Mouse (Mus musculus) CH12.LX (cell line): Measurements from ENCODE around the gene 3100002H09Rik.

ENCODE experiments used
- CHD1 ChIP-seq: IDR thresholded peaks from 2 replicates; pipeline ENCODE4 v1.6.1; 2012; ENCODE audit warnings: low read depth, low read length, improper control_type of control experiment, inconsistent platforms
- CHD2 ChIP-seq: IDR thresholded peaks from 2 replicates; pipeline ENCODE4 v1.6.1; 2011; ENCODE audit warnings: low read length, improper control_type of control experiment
- CTCF ChIP-seq, 2 experiments: IDR thresholded peaks in 1 of 2; conservative IDR thresholded peaks in 1 of 2; 2 replicates each; pipeline ENCODE4 v1.5.1; 2011 to 2012; ENCODE audit warnings: low read depth in 2 of 2, low read length in 2 of 2, improper control_type of control experiment in 1 of 2, inconsistent platforms in 1 of 2, mild to moderate bottlenecking in 1 of 2, moderate library complexity in 1 of 2
- ETS1 ChIP-seq: conservative IDR thresholded peaks from 2 replicates; pipeline ENCODE4 v1.6.1; 2012; ENCODE audit warnings: low read depth, mild to moderate bottlenecking, inconsistent platforms, low read length, improper control_type of control experiment, moderate library complexity
- HCFC1 ChIP-seq: IDR thresholded peaks from 2 replicates; pipeline ENCODE4 v1.6.1; 2012; ENCODE audit warnings: low read depth, mild to moderate bottlenecking, inconsistent platforms, low read length, improper control_type of control experiment
- NRF1 ChIP-seq: IDR thresholded peaks from 2 replicates; pipeline ENCODE4 v1.6.1; 2014; ENCODE audit warnings: low read depth, mild to moderate bottlenecking, inconsistent platforms, low read length, improper control_type of control experiment, moderate library complexity
- POLR2A ChIP-seq: IDR thresholded peaks from 2 replicates; pipeline ENCODE4 v1.6.1; 2011; ENCODE audit warnings: low read depth, mild to moderate bottlenecking, improper control_type of control experiment, low read length
- RCOR1 ChIP-seq: conservative IDR thresholded peaks from 2 replicates; pipeline ENCODE4 v1.6.1; 2012; ENCODE audit warnings: low read depth, mild to moderate bottlenecking, inconsistent platforms, low read length, improper control_type of control experiment

DNA sequence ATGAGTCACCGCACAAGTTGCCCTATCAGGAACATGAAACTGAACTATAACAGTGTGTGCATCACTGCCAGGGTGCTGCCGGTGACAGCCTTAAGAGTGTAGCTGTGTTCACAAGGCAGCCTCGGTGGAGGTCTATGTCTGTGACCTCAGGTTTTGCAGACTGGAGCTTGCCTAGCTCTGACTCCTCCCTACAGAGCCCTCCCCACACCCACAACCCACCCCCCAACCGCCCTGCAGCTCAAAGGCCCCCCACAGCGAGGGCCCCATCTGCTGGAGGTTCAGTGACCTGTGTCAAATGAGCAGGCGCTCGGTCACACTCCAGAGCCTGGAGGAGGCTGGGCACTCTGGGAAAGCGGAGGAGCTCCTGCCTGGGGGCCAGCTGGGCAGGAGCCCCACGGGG lies 42.3 kb upstream of the 3100002H09Rik start:
- TF ChIP-seq ETS1 (no peak), POLR2A (no peak), CTCF (conservative IDR thresholded peaks at IDR 0.05 in 1 of 2, IDR thresholded peaks at IDR 0.05 in 1 of 2; ENCODE audit: low read depth in 2 of 2, low read length in 2 of 2) (peak in 1 of 2 experiments; percentile 10; a peak in 1 of 4 replicates), CHD2 (no peak), RCOR1 (no peak), NRF1 (no peak), HCFC1 (no peak), CHD1 (no peak)
